Mouse (Mus musculus): Measurements from ENCODE around the gene Plekha4.
"Not testable (repeated sequence)": the region's sequence is repeated elsewhere in the genome, so short reads cannot be mapped to it uniquely, and the experiment has no call there.

Plekha4 gene

DNA sequence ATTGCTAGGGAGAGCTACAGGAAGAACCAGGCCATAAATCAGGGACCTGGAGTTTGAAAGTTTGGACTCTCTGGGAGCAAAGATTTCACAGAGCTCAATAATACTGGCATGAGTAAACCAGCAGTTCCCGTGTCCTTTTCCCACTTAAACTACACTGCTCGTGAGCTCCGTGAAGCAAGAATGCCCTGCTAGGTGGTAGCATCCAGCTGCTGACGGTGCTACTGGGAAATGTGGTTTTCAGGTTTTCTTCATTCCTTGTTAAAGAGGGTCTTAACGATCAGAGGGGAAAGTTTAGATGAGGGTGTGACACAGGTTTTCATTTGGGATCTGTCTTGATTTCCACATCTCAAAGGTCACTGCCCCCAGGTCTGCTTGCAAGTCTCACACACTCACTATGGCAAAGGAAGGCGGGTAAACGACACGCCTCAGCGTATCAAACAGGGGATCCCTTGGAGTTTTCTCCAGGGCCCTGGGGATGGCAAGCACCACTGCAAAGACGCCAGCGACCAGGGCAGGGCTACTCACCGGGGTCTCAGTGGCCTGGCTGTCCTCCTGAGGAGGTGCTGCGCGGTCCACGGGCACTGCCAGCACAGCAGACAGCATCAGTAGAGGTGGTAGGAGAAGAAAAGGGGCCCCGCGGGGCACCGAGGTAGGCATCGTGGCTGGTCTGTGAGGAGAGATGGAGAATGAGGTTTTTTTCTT is 16.8 kb upstream of the Plekha4 start:
- peak; percentile 48 to 56 for DNase-seq (ENCODE audit: low spot score in 2 of 2)

DNA sequence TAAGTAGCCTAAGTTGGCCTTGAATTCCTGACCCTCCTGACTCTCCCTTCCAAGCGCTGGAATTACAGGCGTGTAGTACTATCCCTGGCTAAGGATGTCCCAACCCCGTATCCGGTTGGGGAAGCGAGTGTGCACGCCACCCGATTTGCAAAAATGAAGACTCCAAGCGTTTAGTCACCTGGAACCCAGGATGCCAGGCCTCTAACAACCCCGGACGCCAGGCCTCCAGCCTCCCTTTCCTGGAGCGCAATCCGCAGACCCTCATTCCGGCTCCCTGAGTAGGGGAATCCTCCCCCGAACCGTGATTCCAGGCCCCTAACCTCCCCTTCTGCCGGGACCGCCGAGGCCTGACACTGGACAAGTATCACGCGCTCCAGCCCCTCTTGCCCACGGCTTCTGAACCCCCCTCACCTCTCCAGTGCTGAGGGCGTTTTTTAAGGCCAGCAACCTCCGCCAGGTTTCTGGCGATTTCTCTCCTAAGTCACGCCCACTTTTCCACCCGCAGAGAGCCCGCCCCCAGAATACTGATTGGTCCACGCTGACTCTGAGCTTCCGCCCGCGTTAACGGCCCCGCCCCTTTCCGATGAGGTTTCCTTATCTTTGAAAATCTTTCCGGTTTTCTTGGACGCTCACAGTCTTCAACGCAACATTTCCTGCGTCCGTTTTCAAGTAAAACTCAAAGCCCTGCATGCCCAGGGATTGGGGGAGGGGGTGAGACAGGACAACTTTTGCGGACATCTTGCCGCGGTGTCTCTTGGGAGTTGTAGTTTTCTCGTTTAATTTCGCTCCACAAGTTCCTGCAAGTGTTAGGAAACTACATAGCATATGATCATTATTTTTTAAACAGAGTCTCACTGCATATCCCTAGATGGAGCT is 16.0 kb upstream of the Plekha4 start, which contains the start of gene Nucb1:
Gene Nucb1 (minus strand): TSS at position 495 of the 876 bp plus-strand sequence.
- DNase-seq (ENCODE audit: low spot score in 2 of 2): peak; percentile 93 to 95

DNA sequence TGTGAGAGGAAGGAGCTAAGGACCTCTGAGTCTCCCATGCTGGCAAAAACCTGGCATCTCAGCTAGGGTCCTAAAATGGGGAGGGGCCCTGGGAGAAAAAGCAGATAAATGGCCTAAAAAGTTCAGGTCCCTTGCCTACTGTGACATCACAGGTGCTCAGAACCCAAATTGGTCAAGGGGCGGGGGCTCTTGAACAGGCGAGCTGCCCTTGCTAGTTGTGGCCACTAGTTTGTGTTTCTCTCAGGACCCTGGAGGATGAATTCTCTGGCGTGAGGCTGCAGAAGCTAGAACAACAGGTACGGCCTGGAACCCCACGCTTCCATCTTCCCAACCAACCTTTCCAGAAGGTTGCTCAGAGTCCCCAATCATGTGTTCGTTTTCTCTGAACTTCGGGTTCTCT is 11.7 kb upstream of the Plekha4 start:
- no peak for DNase-seq (ENCODE audit: low spot score in 2 of 2)

DNA sequence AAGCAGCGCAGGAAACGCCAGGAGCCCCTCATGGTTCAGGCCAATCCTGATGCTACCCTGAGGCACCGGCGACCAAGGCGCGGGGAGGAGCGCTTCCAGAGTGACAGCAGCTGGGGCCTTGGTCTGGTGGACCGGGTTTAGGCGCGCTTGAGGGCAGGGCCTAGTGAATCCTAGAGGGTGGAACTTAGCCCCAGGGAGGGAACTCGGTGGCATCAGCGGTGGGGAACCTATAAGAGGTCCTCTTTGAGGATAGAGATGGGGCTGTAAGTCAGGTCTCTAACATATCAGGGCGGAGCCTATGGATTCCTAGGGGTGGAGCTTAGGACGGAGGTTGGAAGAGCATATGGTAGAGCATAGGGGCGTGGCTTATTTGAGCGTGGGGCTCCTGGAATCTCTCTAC is 10.7 kb upstream of the Plekha4 start:
- DNase-seq (ENCODE audit: low spot score in 2 of 2): peak in 1 of 2 experiments; percentile 50

DNA sequence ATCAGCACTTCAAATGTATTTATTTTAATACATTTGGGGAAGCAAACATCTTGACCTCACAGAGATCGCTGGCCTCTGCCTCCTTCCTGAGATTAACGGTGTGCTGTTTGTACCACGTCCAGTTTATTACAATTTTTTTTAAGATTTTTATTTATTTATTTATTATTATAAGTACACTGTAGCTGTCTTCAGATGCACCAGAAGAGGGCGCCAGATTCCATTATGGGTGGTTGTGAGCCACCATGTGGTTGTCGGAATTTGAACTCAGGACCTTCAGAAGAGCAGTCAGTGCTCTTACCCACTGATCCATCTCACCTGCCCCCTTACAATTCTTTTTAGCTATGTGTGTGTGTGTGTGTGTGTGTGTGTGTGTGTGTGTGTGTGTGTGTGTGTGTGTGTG is 9.3 kb upstream of the Plekha4 start:
- not testable (repeated sequence) for DNase-seq (ENCODE audit: low spot score in 2 of 2)

DNA sequence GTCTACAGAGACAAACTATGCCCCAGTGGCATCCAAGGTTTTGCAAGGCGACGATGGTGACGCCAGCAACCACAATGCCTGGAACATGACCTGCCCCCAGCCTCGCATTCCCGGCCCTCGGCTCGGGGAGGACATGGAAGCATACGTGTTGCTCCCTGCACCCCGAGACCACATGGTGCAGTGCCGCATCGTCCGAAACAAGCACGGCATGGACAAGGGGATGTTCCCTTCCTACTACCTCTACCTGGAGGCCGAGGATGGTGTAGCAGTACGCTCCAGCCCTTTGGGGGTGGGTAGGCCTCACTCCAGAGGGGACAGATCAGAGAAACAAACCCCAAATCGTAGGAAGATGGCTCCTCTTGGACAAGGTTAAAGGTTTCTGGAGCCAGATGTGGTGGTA is 7.5 kb upstream of the Plekha4 start:
- no peak for DNase-seq (ENCODE audit: low spot score in 2 of 2)

DNA sequence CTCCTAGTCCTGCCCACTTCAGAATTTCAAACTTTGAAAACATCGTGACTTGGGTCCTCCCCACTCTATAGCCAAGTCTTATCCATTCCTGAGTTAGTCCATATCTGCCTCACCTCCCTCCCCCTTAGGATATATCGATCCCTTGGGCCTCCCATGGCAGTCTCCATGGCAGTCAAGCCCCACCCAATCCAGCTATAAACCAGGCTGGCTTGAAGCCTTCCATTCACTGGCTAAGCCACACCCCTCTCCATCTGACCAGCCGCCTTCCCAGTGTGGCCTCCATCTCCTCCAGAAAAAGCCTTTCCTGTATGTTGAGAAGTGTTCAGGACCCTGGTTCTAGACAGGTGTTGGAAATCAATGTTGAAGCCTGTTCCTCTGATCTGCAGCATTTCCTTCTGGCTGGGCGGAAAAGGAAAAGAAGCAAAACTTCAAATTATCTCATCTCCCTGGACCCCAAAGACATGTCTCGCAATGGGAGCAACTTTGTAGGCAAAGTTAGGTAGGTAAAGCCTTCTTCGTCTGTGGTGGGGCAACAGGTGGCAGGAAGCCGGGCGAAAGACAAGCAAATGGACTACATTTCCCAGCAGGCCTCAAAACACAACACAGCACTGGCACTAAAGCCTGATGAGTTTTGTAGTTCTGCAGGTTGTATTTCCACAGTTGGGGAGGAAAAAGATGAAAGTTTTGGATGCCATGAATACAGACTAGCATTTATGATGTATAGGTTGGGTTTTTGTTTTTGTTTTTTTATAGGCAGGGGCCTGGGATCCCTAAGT is 6.6 kb upstream of the Plekha4 start:
- peak in 1 of 2 experiments; percentile 49 for DNase-seq (ENCODE audit: low spot score in 2 of 2)

DNA sequence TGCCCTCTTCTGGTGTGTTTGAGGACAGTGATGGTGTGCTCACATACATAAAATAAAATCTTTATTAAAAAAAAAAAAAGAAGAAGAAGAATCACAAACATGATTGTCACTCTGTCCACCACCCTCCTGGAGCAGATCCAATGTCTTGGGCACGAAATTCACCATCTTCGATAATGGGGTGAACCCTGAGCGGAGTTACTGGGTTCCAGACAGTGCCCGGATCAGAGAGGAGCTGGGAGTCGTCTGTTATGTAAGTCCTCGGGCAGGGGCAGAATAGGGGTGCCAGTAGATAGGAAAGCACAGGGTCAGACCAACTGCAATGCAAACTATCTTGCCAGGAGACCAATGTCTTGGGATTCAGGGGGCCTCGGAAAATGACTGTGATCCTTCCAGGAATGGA is 5.5 kb upstream of the Plekha4 start:
- DNase-seq (ENCODE audit: low spot score in 2 of 2): no peak

DNA sequence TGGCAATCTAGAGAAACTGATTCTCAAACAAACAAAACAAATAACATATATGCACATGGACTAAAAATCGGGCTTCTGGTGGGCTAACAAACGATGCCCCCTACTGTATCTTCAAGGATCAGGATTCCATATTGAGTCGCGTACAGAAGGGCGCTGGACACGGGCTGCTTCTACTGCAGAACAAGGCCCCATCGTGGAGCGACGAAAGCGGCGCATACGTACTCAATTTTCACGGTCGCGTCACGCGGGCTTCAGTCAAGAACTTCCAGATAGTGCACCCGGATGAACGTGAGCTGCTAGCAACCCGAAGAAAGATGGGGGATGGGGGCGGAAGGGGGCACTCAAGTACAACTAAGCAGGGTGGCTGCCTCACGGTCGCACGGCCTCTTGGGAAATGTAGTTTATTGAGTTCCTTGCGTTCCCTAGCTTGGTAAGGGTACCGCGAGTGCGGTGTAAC is 4.4 kb upstream of the Plekha4 start:
- DNase-seq (ENCODE audit: low spot score in 2 of 2): peak; percentile 77 to 90

DNA sequence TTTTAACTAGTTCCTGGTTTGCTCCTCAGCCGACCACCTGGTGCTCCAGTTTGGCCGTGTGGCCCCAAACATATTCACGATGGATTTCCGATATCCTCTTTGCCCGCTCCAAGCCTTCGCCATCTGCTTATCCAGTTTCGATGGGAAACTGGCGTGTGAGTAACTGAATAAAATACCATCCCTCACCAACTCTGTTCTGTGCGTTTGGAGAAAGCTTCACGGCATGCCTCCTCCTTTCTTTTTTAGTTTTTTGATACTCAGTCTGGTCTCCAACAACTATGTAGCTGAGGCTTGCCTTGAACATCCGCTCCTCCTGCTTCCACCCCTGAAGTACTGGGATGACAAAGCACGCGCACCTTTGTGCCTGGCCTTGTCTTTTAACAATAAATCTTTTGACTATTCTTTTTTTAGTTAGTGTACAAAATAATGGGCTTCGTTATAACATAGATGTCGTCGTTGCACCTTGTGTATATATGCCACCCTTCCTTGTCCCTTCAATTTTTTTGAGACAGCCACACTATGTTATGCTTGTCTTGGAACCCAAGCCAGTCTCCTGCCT is 3.9 kb upstream of the Plekha4 start:
- DNase-seq (ENCODE audit: low spot score in 2 of 2): no peak

DNA sequence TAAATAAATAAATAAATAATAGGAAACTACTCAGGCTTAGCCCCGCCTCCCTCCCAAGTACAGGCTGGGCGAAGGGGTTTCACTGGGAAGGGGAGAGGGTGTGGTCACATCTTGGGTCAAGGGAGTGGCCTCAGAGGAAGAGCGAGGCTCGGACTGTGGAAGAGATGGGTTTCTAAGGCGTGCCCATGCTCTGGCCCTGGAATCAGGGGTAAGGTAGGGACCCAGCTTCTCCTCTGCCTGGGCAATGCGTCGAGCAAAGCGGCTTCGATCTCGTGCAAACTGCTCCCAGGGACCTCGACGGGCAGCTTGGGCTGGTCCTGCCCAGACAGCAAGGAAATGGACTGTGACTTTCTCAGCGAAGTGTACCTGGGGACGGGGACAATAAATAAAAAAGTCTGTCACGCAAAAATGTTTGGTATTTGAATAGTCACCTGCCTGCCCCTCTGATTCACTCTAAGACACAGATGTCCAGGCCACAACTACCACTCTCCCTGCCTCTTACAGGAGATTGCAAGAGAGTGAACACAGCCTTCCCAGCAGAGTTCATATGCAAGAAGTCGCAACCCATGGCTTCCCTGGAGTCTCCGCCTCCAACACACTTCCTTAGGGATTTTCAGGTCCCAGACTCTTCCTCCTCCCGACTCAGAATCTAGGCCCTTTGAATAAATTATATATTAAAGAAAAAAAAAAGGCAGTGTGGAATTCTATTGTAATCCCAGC is 3.0 kb upstream of the Plekha4 start:
- peak in 1 of 2 experiments; percentile 40 for DNase-seq (ENCODE audit: low spot score in 2 of 2)

DNA sequence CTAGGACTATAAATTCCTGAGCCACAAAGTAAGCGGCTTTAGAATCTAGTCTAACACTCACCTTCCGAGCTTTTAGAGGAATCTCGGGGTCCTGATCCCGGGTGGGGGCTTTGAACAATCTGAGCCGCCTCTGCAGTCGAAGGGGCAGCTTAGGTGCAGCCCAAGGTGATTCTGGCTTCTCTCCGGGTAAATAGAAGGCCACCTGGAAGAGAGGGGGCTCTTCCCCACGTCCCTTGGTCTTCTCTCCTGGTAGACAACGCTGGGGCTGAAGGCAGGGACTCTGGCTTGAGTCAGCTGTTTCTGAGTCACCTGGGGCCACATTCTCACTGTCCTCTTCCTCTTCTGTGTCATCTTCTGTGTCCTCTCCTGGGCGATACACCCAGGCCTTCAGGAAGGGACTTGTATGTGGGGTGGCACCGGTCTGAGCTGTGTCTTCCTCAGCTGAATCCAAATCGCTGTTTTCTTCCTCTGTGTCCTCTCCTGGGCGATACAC is 2.4 kb upstream of the Plekha4 start:
- peak in 1 of 2 experiments; percentile 29 for DNase-seq (ENCODE audit: low spot score in 2 of 2)

DNA sequence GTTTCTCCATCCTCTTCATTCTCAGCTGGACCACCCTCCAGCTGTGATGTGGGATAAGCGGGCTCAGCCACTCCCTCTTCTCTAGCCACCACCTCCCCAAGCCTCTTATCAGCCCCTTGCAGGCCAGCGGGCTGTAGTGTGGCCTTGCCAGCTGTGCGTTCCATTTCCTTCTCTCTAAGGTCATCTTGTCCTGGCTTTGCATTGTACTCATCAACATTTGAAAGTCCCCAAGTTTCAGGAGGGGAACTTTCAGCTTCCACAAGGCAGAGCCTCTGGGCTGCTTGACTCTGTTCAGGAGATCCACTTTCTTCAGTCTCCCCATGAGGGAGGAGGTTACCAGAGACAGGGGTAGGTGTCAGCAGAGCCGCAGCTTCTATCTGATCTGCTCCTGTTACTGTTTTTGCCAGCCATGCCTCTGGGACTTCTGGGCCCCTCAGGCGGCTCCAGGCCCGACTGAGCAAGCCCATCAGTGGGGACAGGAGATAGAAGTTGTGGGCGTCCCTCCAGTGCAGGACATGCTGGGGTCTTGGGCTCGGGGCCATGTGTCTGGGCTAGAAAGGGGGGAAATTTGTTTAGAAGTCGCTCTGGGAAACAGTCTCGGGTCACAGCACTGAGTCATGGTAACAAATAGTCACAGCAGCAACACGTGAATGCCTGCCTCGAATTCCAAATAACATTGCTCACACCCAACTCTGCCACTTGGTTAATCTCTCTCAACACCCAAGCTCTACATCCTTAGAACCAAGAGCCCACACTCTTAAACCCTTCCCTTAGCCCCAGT is 1.1 kb upstream of the Plekha4 start:
- DNase-seq (ENCODE audit: low spot score in 2 of 2): peak; percentile 81 to 88

DNA sequence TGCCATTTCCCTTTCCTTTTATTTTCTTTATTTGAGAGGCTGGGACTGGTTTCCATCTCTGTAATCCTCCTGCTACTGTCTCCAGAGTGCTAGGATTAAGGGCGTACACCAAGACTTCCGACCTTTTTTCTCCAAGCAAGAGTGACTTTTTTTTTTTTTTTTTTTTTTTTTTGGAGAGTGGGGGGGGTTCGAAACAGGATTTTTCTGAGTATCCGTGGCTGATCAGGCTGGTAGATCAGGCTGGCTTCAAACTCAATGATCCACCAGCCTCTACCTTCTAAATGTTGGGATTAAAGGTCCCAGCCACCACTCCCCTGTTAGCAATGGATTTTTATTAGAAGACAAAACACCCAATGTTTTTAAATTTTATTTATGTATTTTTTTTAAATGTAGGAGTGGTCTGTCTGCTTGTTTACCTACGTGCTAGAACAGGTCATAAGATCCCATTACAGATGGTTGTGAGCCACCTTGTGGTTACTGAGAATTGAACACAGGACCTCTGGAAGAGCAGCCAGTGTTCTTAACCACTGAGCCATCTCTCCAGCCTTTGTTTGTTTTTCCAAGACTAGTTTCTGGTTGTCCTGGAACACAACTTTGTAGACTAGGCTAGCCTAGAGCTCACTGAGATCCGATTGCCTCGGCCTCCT is 467 bp downstream of the Plekha4 start:
- peak; percentile 26 to 40 for DNase-seq (ENCODE audit: low spot score in 2 of 2)

DNA sequence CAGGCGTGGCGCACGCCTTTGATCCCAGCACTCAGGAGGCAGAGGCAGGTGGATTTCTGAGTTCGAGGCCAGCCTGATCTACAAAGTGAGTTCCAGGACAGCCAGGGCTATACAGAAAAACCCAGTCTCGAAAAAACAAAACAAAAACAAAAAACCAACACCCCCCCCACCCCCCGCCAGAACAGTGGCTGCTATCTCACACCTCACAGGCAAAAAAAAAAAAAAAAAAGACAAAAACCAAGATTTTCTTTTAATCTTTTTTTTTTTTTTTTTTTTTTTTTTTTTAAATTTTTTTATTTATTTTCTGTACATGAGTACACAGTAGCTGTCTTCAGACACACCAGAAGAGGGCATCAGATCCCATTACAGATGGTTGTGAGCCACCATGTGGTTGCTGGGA is 1.0 kb downstream of the Plekha4 start:
- not testable (repeated sequence) for DNase-seq (ENCODE audit: low spot score in 2 of 2)

DNA sequence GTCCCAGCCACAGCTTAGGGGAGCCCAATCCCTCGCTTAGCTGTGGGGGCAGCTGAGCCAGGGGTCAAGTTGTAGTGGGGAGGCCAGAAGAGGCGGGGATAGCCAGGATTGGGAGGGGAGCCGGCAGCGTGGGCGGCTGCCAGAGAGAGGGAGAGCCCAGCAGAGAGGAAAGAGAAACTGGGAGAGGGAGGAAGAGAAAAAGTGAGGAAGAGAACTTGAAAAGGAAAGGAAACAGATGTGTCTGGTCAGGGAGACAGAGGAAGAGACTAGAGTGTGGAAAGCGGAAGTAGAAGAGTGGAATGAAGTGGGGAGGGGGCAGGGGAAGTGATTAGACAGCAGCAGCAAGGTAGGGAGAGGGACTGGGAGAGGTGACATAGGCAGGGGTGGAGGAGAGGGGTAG is 3.3 kb downstream of the Plekha4 start:
- no peak for DNase-seq (ENCODE audit: low spot score in 2 of 2)

DNA sequence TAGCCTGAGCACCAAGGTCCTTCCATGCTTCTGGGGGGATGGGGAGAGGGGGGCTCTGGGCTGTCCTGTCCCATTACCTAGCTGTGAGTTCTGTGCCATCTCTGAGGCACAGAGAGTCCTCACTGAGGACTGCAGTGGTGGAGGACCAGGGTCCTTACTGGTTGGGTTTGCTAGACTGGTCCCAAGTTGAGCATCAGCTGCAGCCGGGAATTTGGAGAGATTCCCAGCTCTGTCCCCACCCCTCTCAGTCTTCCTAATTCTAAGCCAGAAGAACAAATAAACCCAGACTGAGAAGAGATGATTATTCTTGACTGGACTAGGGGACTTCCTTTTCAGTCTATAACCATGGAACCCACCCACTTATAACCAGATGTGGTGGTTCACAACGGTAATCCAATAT is 4.5 kb downstream of the Plekha4 start:
- no peak for DNase-seq (ENCODE audit: low spot score in 2 of 2)

DNA sequence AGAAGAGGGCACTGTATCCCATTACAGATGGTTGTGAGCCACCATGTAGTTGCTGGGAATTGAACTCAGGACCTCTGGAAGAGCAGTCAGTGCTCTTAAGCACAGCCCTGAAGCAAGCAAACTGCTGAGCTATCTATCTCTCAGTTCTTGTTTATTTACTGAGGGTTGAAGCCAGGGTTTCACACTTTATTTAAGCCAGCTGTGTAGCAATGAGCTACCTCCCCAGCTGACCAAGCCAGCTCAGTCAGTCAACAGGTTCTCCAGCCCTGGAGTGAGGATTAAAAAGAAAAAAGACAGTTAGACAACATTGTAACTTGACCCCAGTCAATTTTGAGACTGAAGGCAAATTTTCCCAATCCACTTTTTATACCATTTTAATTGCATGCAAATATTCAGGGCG is 9.5 kb downstream of the Plekha4 start:
- no peak for DNase-seq (ENCODE audit: low spot score in 2 of 2)

DNA sequence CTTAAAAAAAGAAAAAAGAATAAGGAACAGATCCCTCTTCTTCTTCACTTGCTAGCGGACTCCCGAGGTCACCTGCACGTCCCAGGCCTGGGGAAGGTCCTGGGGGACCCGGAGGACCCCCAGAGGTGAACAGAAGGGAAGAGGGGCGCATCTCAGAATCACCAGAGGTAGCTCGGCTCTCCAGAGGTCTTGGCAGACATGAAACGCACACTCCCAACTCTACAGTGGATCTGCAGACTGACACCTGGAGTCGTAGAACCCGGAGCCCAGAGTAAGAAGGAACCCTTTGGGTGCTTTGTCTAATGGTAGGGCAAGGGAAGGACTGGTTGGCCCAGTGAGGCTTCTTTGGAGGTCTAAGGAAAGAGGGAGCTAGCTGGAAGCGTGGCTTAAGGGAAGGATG is 11.5 kb downstream of the Plekha4 start:
- no peak for DNase-seq (ENCODE audit: low spot score in 2 of 2)
